Mouse (Mus musculus): ENCODE results near the gene Btbd11. TPM values are rescaled to one million over a fixed set of nuclear protein-coding genes. Genes with fewer than 3 reads are reported as not detected.

Btbd11 gene
- polyA plus RNA-seq, 1 experiment from 2014 or later, result 4.4 TPM

- DNase-seq (ENCODE audit: low spot score) (no peak), ATAC-seq (replicated peaks; ENCODE audit: insufficient number of reproducible peaks, low FRiP score, low TSS enrichment, low read depth) (no peak)
- no peak overlapping the region for H3K4me2 ChIP-seq (ENCODE audit: low read depth, low read length)
- H3K4me1 ChIP-seq (ENCODE audit: control insufficient read depth, insufficient read depth, low read length), result peaks cover 4% of the 10 kb centered on the region; the same call in 1 of the 2 replicates
- H3K9me3 ChIP-seq (replicated peaks; ENCODE audit: control insufficient read depth, low read length), result no peaks in the 10 kb centered on the region
- no peak overlapping the region for H3K27ac ChIP-seq (replicated peaks; ENCODE audit: low read depth, low read length)
- H3K4me3 ChIP-seq (ENCODE audit: low read depth, low read length), result no peak overlapping the region
- no peak overlapping the region for H3K9ac ChIP-seq (replicated peaks; ENCODE audit: low read length)
- no peaks in the 10 kb centered on the region for H3K27me3 ChIP-seq (ENCODE audit: control insufficient read depth, insufficient read depth, low read length)
- 89% methylated on average over 3 of the region's 3 CpGs for WGBS
- no peaks in the 10 kb centered on the region for H3K36me3 ChIP-seq (replicated peaks; ENCODE audit: control insufficient read depth, insufficient read depth, low read depth, low read length)
Measured at GRCm38 (mm10) chr10:85541481-85541880, 154.9 kb downstream of the Btbd11 start.

GRCm38 (mm10) chr10:85541892-85542630 lies 155.4 kb downstream of the Btbd11 start:
- WGBS, result 94% methylated on average over 14 of the region's 14 CpGs
- DNase-seq (ENCODE audit: low spot score) (no peak), ATAC-seq (replicated peaks; ENCODE audit: insufficient number of reproducible peaks, low FRiP score, low TSS enrichment, low read depth) (no peak)
- no peak overlapping the region for H3K4me2 ChIP-seq (ENCODE audit: low read depth, low read length)
- H3K4me1 ChIP-seq (ENCODE audit: control insufficient read depth, insufficient read depth, low read length), result peaks cover 4% of the 10 kb centered on the region; the same call in 1 of the 2 replicates
- H3K36me3 ChIP-seq (replicated peaks; ENCODE audit: control insufficient read depth, insufficient read depth, low read depth, low read length), result no peaks in the 10 kb centered on the region
- no peaks in the 10 kb centered on the region for H3K9me3 ChIP-seq (replicated peaks; ENCODE audit: control insufficient read depth, low read length)
- no peaks in the 10 kb centered on the region for H3K27me3 ChIP-seq (ENCODE audit: control insufficient read depth, insufficient read depth, low read length)
- no peak overlapping the region for H3K9ac ChIP-seq (replicated peaks; ENCODE audit: low read length)
- H3K27ac ChIP-seq (replicated peaks; ENCODE audit: low read depth, low read length), result no peak overlapping the region
- no peak overlapping the region for H3K4me3 ChIP-seq (ENCODE audit: low read depth, low read length)

- Histone ChIP-seq H3K9me3 (replicated peaks; ENCODE audit: control insufficient read depth, low read length) (no peaks in the 10 kb centered on the region), H3K27ac (replicated peaks; ENCODE audit: low read depth, low read length) (no peak overlapping the region), H3K4me2 (ENCODE audit: low read depth, low read length) (no peak overlapping the region), H3K36me3 (replicated peaks; ENCODE audit: control insufficient read depth, insufficient read depth, low read depth, low read length) (no peaks in the 10 kb centered on the region), H3K27me3 (ENCODE audit: control insufficient read depth, insufficient read depth, low read length) (no peaks in the 10 kb centered on the region), H3K9ac (replicated peaks; ENCODE audit: low read length) (no peak overlapping the region), H3K4me1 (ENCODE audit: control insufficient read depth, insufficient read depth, low read length) (peaks cover 4% of the 10 kb centered on the region; the same call in 1 of the 2 replicates), H3K4me3 (ENCODE audit: low read depth, low read length) (no peak overlapping the region)
- ATAC-seq (replicated peaks; ENCODE audit: insufficient number of reproducible peaks, low FRiP score, low TSS enrichment, low read depth), result no peak
- 91% methylated on average over 2 of the region's 2 CpGs for WGBS
- DNase-seq (ENCODE audit: low spot score), result no peak
Measured at GRCm38 (mm10) chr10:85543281-85543680, 156.7 kb downstream of the Btbd11 start.

DNA sequence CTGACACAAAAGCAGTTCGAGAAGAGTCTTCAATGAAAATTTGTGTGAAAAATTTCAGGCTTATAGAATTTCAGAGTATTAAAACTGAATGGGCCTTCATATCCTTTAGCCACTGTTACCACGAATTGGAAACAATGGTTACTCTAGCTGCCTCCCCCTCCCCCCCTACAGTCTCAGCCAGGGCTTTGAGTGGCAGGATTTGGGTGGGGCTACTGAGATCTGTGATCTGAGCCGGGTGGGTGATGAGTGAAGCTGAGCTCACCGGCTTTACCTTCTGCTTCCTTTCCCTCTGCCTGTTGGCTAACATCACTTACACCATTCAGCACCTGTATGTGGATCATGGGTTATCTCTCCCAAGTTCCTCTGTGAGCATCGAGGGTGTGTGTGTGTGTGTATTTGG lies 158.4 kb downstream of the Btbd11 start:
- no peak overlapping the region for H3K27ac ChIP-seq (replicated peaks; ENCODE audit: low read depth, low read length)
- WGBS, result 51% methylated on average over 5 of the region's 5 CpGs
- peaks cover 4% of the 10 kb centered on the region; the same call in 1 of the 2 replicates for H3K4me1 ChIP-seq (ENCODE audit: control insufficient read depth, insufficient read depth, low read length)
- no peak overlapping the region for H3K4me2 ChIP-seq (ENCODE audit: low read depth, low read length)
- DNase-seq (ENCODE audit: low spot score) (peak; percentile 20), ATAC-seq (replicated peaks; ENCODE audit: insufficient number of reproducible peaks, low FRiP score, low TSS enrichment, low read depth) (no peak)
- no peaks in the 10 kb centered on the region for H3K27me3 ChIP-seq (ENCODE audit: control insufficient read depth, insufficient read depth, low read length)
- no peaks in the 10 kb centered on the region for H3K36me3 ChIP-seq (replicated peaks; ENCODE audit: control insufficient read depth, insufficient read depth, low read depth, low read length)
- no peaks in the 10 kb centered on the region for H3K9me3 ChIP-seq (replicated peaks; ENCODE audit: control insufficient read depth, low read length)
- no peak overlapping the region for H3K9ac ChIP-seq (replicated peaks; ENCODE audit: low read length)
- no peak overlapping the region for H3K4me3 ChIP-seq (ENCODE audit: low read depth, low read length)

DNA sequence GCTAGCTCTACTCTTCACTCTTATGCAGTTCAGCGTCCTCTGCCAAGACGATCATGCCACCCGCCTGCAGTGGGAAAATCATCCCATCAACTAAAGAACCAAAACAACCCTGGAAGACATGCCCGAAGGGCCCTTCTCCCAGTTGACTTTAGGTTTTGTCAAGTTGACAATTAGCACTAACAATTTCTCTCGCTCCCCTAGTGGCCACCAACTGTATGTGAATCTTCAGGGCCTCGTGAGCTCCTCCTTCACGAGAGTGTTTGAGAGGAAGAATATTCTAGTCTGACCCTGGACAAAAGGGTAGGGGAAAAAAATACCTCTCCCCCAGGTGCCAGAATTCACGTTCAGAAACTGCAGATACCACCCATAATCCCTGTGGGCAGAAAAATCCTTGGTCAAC lies 168.6 kb downstream of the Btbd11 start:
- 56% methylated on average over 8 of the region's 8 CpGs for WGBS
- no peaks in the 10 kb centered on the region for H3K4me1 ChIP-seq (ENCODE audit: control insufficient read depth, insufficient read depth, low read length)
- no peak for ATAC-seq (replicated peaks; ENCODE audit: insufficient number of reproducible peaks, low FRiP score, low TSS enrichment, low read depth)
- H3K4me2 ChIP-seq (ENCODE audit: low read depth, low read length), result no peak overlapping the region
- H3K27ac ChIP-seq (replicated peaks; ENCODE audit: low read depth, low read length), result no peak overlapping the region
- no peaks in the 10 kb centered on the region for H3K9me3 ChIP-seq (replicated peaks; ENCODE audit: control insufficient read depth, low read length)
- no peaks in the 10 kb centered on the region for H3K36me3 ChIP-seq (replicated peaks; ENCODE audit: control insufficient read depth, insufficient read depth, low read depth, low read length)
- H3K9ac ChIP-seq (replicated peaks; ENCODE audit: low read length), result no peak overlapping the region
- H3K4me3 ChIP-seq (ENCODE audit: low read depth, low read length), result no peak overlapping the region
- no peak for DNase-seq (ENCODE audit: low spot score)
- H3K27me3 ChIP-seq (ENCODE audit: control insufficient read depth, insufficient read depth, low read length), result no peaks in the 10 kb centered on the region

DNA sequence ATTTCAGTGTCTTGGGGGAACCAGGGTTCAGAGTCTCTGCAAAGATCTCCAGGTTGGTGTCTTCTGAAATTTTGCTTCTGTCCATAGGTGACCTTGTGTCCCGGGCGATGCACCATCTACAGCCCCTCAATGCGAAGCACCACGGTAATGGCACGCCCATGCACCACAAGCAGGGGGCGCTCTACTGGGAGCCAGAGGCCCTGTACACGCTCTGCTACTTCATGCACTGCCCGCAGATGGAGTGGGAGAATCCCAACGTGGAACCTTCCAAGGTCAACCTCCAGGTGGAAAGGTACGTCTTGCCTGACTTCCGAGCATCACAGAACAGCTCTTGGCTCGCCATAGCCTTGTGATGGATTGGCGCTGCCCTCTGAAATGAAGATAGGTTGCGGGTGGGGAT lies 174.8 kb downstream of the Btbd11 start:
- Histone ChIP-seq H3K4me2 (ENCODE audit: low read depth, low read length) (no peak overlapping the region), H3K36me3 (replicated peaks; ENCODE audit: control insufficient read depth, insufficient read depth, low read depth, low read length) (no peaks in the 10 kb centered on the region), H3K27me3 (ENCODE audit: control insufficient read depth, insufficient read depth, low read length) (no peaks in the 10 kb centered on the region), H3K4me3 (ENCODE audit: low read depth, low read length) (no peak overlapping the region), H3K9ac (replicated peaks; ENCODE audit: low read length) (no peak overlapping the region), H3K9me3 (replicated peaks; ENCODE audit: control insufficient read depth, low read length) (no peaks in the 10 kb centered on the region), H3K27ac (replicated peaks; ENCODE audit: low read depth, low read length) (no peak overlapping the region), H3K4me1 (ENCODE audit: control insufficient read depth, insufficient read depth, low read length) (no peaks in the 10 kb centered on the region)
- DNase-seq (ENCODE audit: low spot score) (no peak), ATAC-seq (replicated peaks; ENCODE audit: insufficient number of reproducible peaks, low FRiP score, low TSS enrichment, low read depth) (no peak)
- 91% methylated on average over 14 of the region's 14 CpGs for WGBS

- Histone ChIP-seq H3K4me1 (ENCODE audit: control insufficient read depth, insufficient read depth, low read length) (no peaks in the 10 kb centered on the region), H3K36me3 (replicated peaks; ENCODE audit: control insufficient read depth, insufficient read depth, low read depth, low read length) (no peaks in the 10 kb centered on the region), H3K9me3 (replicated peaks; ENCODE audit: control insufficient read depth, low read length) (no peaks in the 10 kb centered on the region), H3K4me2 (ENCODE audit: low read depth, low read length) (no peak overlapping the region), H3K4me3 (ENCODE audit: low read depth, low read length) (no peak overlapping the region), H3K27ac (replicated peaks; ENCODE audit: low read depth, low read length) (no peak overlapping the region), H3K9ac (replicated peaks; ENCODE audit: low read length) (no peak overlapping the region), H3K27me3 (ENCODE audit: control insufficient read depth, insufficient read depth, low read length) (no peaks in the 10 kb centered on the region)
- DNase-seq (ENCODE audit: low spot score) (no peak), ATAC-seq (replicated peaks; ENCODE audit: insufficient number of reproducible peaks, low FRiP score, low TSS enrichment, low read depth) (no peak)
- 93% methylated on average over 5 of the region's 5 CpGs for WGBS
Measured at GRCm38 (mm10) chr10:85571456-85571855, 184.8 kb downstream of the Btbd11 start.

DNA sequence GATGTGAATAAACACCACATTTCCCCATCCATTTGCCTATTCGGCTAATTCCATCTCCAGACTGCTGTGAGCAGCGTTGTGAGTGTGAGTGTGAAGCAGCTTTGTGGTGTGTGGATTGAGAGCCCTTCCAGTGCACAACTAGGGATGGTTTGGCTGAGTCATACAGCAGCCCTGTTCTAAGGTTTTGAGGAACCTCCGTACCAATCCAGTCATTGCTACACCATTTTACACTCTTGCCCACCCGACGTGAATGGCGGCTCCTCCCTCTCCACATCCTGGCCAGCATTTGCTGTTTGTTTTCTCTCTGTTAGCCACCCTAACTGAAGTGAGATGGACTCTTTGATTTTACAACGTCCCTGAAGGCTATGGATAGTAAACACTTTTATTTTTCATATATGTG lies 186.0 kb downstream of the Btbd11 start:
- no peaks in the 10 kb centered on the region for H3K36me3 ChIP-seq (replicated peaks; ENCODE audit: control insufficient read depth, insufficient read depth, low read depth, low read length)
- no peaks in the 10 kb centered on the region for H3K27me3 ChIP-seq (ENCODE audit: control insufficient read depth, insufficient read depth, low read length)
- no peak overlapping the region for H3K27ac ChIP-seq (replicated peaks; ENCODE audit: low read depth, low read length)
- no peaks in the 10 kb centered on the region for H3K4me1 ChIP-seq (ENCODE audit: control insufficient read depth, insufficient read depth, low read length)
- no peak overlapping the region for H3K4me3 ChIP-seq (ENCODE audit: low read depth, low read length)
- no peak overlapping the region for H3K9ac ChIP-seq (replicated peaks; ENCODE audit: low read length)
- H3K9me3 ChIP-seq (replicated peaks; ENCODE audit: control insufficient read depth, low read length), result no peaks in the 10 kb centered on the region
- DNase-seq (ENCODE audit: low spot score) (no peak), ATAC-seq (replicated peaks; ENCODE audit: insufficient number of reproducible peaks, low FRiP score, low TSS enrichment, low read depth) (no peak)
- WGBS, result 86% methylated on average over 7 of the region's 7 CpGs
- no peak overlapping the region for H3K4me2 ChIP-seq (ENCODE audit: low read depth, low read length)
